Mouse (Mus musculus): ENCODE measurements around the gene Eef2k. TPM values are rescaled to one million over a fixed set of nuclear protein-coding genes. Genes with fewer than 3 reads are reported as not detected.
A peak's percentile ranks its signal among the peaks of the same experiment; 100 is the strongest.
"Not testable (repeated sequence)": the region's sequence is repeated elsewhere in the genome, so short reads cannot be mapped to it uniquely, and the experiment has no call there.

Eef2k gene
- polyA plus RNA-seq, 1 experiment from 2014 or later = 40.1 TPM

DNA sequence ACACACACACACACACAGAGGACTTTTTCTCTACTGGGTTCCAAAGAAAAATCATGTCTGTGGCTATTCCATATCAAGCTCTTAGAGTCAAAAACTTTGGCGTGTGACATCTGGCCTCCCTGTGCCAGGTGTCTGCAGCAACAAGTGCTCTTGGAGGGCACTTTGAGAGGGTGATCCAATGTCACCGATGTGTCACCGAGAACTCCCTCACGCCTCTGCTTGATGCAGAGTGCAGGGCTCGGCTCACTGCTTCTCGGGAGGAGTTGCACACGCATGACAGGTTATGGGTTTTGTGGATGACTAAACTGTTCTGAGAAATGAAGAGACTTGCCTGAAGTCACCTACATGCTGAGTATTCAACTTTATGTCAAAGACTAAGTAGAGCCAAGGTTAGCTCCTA is 54.4 kb downstream of the Eef2k start:
- no peak for ATAC-seq (replicated peaks)
- 95% methylated on average over 7 of the region's 7 CpGs for WGBS

DNA sequence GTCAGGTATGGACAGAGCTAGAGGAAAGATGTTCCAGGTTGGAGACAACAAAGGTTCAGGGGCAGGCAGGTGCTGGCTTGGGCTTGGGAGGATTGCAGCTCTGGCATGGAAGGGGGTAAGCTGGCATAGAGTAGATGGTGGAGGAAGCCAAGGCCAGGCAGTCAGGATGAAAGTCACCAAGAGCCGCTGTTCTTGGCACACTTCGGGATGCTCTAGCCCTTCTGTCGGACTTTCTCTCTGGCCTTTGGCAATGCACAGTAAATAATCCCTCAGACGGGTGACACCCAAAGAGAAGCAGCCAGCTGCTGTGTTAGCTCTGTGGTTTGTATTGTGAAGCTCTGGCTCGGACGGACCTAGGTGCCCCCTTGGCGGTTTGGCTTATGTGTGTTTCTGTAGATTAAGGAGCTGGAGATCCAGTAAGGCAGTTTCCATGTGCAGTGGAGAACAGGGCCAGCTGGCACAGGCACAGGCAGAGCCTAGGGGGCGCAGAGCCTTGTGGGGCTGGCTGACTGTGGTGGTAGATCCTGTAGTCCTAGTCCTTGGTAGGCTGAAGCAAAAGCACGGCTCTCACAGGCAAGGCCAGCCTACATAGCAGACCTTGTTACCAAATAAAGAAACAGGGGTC is 55.2 kb downstream of the Eef2k start:
- Histone ChIP-seq H3K4me1 (peaks cover 5% of the 10 kb centered on the region; the same call in 1 of the 2 replicates), H3K9ac (no peak overlapping the region), H3K4me3 (no peak overlapping the region), H3K4me2 (no peak overlapping the region), H3K36me3 (replicated peaks) (peaks cover 13% of the 10 kb centered on the region; the same call in 1 of the 2 replicates), H3K9me3 (no peaks in the 10 kb centered on the region), H3K27me3 (replicated peaks) (no peaks in the 10 kb centered on the region), H3K27ac (no peak overlapping the region)
- ATAC-seq (replicated peaks) = no peak
- WGBS = 88% methylated on average over 9 of the region's 9 CpGs

More for the DNA sequence above, 54.4 kb downstream of the Eef2k start:
- peaks cover 3% of the 10 kb centered on the region; the same call in 1 of the 2 replicates for H3K4me1 ChIP-seq
- H3K27ac ChIP-seq = no peak overlapping the region
- H3K9me3 ChIP-seq = no peaks in the 10 kb centered on the region
- no peak overlapping the region for H3K9ac ChIP-seq
- no peak overlapping the region for H3K4me3 ChIP-seq
- H3K27me3 ChIP-seq (replicated peaks) = no peaks in the 10 kb centered on the region
- H3K36me3 ChIP-seq (replicated peaks) = peaks cover 13% of the 10 kb centered on the region; the same call in 1 of the 2 replicates
- H3K4me2 ChIP-seq = no peak overlapping the region

DNA sequence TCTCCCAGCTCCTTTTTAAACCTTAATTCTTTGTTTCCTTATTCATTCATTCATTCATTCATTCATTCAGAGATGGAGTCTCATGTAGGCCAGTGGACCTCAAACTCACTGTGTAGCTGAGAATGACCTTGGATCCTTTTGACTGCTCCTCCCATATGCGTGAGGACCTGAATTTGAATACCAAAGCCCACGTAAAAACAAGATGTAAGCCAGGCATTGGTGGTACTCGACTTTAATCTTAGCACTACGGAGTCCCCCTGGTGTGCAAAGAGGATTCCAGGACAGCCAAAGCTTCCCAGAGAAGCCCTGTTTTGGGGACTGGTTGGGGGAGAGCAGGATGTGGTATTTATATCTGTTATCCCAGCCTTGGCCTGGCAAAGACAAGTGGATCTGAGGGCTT is 57.6 kb downstream of the Eef2k start:
- Histone ChIP-seq H3K27ac (no peak overlapping the region), H3K4me2 (no peak overlapping the region), H3K4me1 (peaks cover 10% of the 10 kb centered on the region; the same call in 1 of the 2 replicates), H3K27me3 (replicated peaks) (no peaks in the 10 kb centered on the region), H3K9ac (no peak overlapping the region), H3K36me3 (replicated peaks) (peaks cover 13% of the 10 kb centered on the region; the same call in 1 of the 2 replicates), H3K4me3 (no peak overlapping the region), H3K9me3 (no peaks in the 10 kb centered on the region)
- ATAC-seq (replicated peaks) = no peak
- 56% methylated on average over 4 of the region's 4 CpGs for WGBS

DNA sequence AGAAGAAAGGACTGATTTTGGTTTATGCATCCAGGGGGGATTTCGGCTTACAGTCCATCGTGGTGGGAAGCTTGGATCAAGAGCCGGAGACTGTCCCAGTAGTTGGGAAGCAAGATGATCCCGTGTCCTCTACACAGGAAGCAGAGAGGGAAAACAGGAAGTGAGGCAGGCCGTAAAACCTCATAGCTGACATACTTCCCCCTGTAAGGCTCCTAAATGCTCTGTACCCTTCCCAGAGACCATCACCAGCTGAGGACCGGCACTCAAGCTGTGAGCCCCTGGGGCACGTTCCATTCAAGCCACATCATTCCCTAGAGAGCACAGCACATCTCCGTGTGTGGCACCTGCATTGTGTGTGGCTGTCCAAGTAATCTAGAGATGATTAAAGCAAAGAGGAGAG is 59.1 kb downstream of the Eef2k start:
- Histone ChIP-seq H3K4me2 (no peak overlapping the region), H3K9me3 (no peaks in the 10 kb centered on the region), H3K27me3 (replicated peaks) (no peaks in the 10 kb centered on the region), H3K4me3 (no peak overlapping the region), H3K4me1 (peaks cover 10% of the 10 kb centered on the region; the same call in 1 of the 2 replicates), H3K9ac (no peak overlapping the region; the same call in 1 of the 2 replicates), H3K27ac (no peak overlapping the region), H3K36me3 (replicated peaks) (peaks cover 7% of the 10 kb centered on the region; the same call in 1 of the 2 replicates)
- 50% methylated on average over 8 of the region's 8 CpGs for WGBS
- ATAC-seq (replicated peaks) = no peak

DNA sequence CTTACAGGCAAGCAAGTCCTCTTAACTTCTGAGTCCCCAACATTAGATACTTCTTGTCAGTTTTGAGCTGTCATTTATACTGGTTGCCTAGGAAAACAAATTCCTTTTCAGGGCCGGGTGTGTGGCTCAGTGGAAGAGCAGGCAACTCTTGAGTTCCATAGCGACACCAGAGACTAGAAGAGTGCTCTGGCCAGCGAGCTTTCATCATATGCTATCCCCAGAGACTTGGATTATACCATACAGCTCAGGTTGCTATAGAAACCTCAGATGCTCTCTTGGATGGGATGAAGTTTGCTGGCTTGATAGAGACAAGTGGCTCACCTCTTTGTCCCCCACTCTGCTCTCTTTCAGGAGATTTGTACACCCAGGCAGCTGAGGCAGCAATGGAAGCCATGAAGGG is 60.3 kb downstream of the Eef2k start:
- Histone ChIP-seq H3K9ac (no peak overlapping the region), H3K4me3 (no peak overlapping the region), H3K4me2 (no peak overlapping the region), H3K27ac (no peak overlapping the region), H3K36me3 (replicated peaks) (peaks cover 7% of the 10 kb centered on the region; the same call in 1 of the 2 replicates), H3K4me1 (peaks cover 10% of the 10 kb centered on the region; the same call in 1 of the 2 replicates), H3K27me3 (replicated peaks) (no peaks in the 10 kb centered on the region), H3K9me3 (no peaks in the 10 kb centered on the region)
- WGBS = 19% methylated on average over 3 of the region's 3 CpGs
- ATAC-seq (replicated peaks) = 0 out of 2 replicates have a peak, but pooled peaks have one; percentile 52

DNA sequence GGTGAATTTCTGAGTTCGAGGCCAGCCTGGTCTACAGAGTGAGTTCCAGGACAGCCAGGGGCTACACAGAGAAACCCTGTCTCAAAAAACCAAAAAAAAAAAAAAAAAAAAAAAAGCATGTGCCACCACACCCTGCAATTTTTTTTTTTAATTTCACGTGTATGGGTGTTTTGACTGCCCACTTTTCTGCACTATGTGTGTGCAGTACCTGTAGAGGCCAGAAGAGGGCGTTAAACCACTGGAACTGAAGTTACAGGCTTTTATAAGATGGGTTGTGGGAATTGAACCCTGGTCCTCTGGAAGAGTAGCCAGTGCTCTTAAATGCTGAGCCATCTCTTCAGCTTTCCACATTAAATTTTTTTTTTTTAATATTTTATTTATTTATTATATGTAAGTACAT is 67.5 kb downstream of the Eef2k start:
- not testable (repeated sequence) for H3K27me3 ChIP-seq (replicated peaks)

DNA sequence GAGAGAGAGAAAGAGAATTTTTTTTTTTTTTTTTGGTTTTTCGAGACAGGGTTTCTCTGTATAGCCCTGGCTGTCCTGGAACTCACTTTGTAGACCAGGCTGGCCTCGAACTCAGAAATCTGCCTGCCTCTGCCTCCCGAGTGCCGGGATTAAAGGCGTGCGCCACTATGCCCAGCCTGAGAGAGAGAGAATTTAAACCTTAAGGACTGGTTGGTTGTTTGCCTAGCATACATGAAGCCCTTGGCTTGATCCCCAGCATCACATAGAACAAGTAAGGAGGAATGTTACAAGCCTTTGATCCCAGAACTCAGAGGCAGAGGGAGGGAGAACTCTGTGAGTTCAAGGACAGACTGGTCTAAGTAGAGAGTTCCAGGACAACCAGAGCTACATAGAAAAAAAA is 68.6 kb downstream of the Eef2k start:
- not testable (repeated sequence) for H3K9me3 ChIP-seq; H3K4me2 ChIP-seq; ATAC-seq (replicated peaks); H3K4me1 ChIP-seq; H3K9ac ChIP-seq; H3K27ac ChIP-seq; H3K36me3 ChIP-seq (replicated peaks); H3K4me3 ChIP-seq; H3K27me3 ChIP-seq (replicated peaks)
- 87% methylated on average over 6 of the region's 6 CpGs for WGBS

More for the DNA sequence above, 67.5 kb downstream of the Eef2k start:
- H3K4me3 ChIP-seq; H3K27ac ChIP-seq; H3K9ac ChIP-seq; H3K36me3 ChIP-seq (replicated peaks); H3K9me3 ChIP-seq; H3K4me1 ChIP-seq; H3K4me2 ChIP-seq; ATAC-seq (replicated peaks): not testable (repeated sequence)
- 72% methylated on average over 3 of the region's 3 CpGs for WGBS

DNA sequence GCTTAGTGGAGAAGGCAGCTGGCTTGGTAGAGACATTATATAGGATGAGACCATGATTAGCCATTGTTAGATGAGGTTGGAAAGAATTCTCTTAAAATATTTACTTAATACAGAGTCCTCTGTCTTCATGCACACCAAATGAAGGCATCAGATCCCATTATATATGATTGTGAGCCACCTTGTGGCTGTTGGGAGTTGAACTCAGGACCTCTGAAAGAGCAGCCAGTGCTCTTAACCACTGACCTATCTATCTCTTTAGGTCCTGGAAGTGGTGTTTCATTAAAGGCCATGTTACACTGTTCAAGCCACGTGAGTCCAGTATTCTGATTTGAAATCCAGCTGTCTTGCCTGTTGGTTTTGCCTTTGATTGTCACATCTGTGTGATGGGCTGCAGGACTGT is 70.7 kb downstream of the Eef2k start:
- H3K27me3 ChIP-seq (replicated peaks) = no peaks in the 10 kb centered on the region
- H3K4me1 ChIP-seq = 0 out of 2 replicates have a peak, but pooled peaks cover 2% of the 10 kb centered on the region
- H3K27ac ChIP-seq = no peak overlapping the region
- WGBS = 53% methylated on average over 1 of the region's 1 CpGs
- no peaks in the 10 kb centered on the region for H3K36me3 ChIP-seq (replicated peaks)
- no peaks in the 10 kb centered on the region for H3K9me3 ChIP-seq
- H3K9ac ChIP-seq = no peak overlapping the region
- H3K4me2 ChIP-seq = no peak overlapping the region
- H3K4me3 ChIP-seq = no peak overlapping the region
- ATAC-seq (replicated peaks) = no peak

DNA sequence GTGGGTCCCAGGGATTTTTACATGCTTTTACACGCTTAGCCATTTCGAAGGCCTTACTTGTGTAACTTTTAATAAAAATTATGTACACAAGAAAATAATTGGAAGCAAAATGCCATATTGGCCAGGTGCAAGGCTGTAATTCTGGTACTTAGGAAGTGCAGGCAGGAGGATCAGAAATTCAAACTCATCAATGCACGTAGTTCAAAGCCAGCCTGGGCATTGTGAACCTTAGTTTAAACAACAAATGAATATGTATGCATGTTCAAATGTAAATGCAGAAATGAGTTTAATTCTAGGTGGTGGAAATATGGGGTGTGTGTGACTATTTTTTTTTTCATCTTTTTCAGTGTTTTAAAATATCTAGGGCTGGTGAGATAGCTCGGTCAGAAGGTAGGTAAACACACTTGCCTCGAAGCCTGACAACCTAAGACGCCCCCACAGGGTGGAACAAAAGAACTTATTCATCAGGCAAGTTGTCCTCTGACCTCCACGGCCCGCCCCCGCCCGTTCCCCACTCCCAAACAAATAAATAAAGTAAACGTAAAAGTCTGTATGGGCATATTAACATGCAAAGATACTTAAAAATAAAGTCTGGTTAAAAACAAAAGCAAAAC is 73.7 kb downstream of the Eef2k start:
- Histone ChIP-seq H3K4me1 (peaks cover 18% of the 10 kb centered on the region), H3K4me3 (no peak overlapping the region), H3K9ac (no peak overlapping the region), H3K27me3 (replicated peaks) (no peaks in the 10 kb centered on the region), H3K27ac (no peak overlapping the region), H3K4me2 (no peak overlapping the region), H3K9me3 (no peaks in the 10 kb centered on the region), H3K36me3 (replicated peaks) (no peaks in the 10 kb centered on the region)
- no peak for ATAC-seq (replicated peaks)
- WGBS = 21% methylated on average over 11 of the region's 11 CpGs

DNA sequence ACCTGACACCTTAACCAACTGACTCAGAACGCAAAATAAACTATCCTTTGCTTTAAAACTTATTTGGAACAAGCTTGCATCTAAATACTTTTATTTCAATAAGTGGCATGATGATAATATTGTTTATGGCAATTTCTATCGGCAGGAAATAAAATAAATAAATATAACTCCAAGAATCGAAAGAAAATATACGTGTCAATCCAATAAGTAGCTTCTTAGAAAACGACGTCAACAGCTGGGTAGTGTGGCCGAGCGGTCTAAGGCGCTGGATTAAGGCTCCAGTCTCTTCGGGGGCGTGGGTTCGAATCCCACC is 74.6 kb downstream of the Eef2k start:
- Histone ChIP-seq H3K27ac (peak overlapping the region; percentile 84; the same call in 1 of the 2 replicates), H3K27me3 (replicated peaks) (no peaks in the 10 kb centered on the region), H3K4me2 (peak overlapping the region; percentile 60), H3K36me3 (replicated peaks) (no peaks in the 10 kb centered on the region), H3K9ac (no peak overlapping the region), H3K9me3 (no peaks in the 10 kb centered on the region), H3K4me1 (peaks cover 18% of the 10 kb centered on the region), H3K4me3 (peak overlapping the region; percentile 89)
- ATAC-seq (replicated peaks) = peak; percentile 92; the same call in 1 of the 2 replicates
- WGBS = 6% methylated on average over 12 of the region's 12 CpGs

DNA sequence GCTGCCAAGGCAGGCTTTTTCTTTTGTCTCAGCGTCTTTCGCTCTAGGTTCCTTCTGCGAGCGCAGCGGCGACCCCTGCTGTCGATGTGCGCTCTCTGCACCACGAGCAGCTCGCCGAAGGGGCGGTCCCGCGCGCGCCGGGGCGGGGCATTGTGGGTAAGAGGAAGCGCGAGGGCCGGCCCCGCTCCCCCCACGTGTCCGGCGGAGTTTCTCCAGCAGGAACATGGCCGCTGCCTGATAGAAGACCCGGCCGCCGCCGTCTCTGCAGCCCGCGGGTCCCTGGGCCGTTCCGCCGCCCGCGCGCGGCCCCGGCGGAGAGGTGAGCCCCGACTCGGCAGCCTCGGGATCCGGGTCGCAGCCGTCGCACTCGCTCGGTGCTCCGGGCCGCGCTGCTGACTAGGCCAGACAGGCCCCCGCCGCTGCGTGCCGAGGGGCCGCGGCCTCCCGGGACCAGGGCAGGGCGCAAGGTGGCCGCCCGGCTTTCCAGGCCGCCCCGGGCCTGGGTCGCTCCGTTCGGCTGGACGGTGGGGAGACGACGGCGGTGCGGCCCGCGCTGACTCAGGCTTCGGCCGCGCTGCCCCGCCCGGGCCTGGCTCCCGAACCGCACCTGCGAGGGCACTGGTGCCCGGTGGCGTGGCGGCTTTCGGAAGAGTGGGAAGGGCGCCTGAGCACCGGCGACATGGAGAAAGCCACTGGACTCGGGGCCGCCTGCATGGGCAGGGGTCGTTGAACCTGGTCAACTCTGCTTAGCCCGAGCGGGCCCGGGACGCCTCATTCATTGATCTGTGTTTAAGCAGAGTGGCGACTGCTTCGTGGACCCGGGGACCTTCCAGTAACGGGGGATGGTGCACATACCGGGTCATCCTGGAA is 75.2 kb downstream of the Eef2k start, which contains the start of gene Polr3e:
TSS of gene Polr3e (plus strand) at position 153 of the 870 bp plus-strand sequence.
- peak within 1 kb of the TSS; percentile 60 for H3K4me2 ChIP-seq
- H3K27ac ChIP-seq = peak within 1 kb of the TSS; percentile 84

DNA sequence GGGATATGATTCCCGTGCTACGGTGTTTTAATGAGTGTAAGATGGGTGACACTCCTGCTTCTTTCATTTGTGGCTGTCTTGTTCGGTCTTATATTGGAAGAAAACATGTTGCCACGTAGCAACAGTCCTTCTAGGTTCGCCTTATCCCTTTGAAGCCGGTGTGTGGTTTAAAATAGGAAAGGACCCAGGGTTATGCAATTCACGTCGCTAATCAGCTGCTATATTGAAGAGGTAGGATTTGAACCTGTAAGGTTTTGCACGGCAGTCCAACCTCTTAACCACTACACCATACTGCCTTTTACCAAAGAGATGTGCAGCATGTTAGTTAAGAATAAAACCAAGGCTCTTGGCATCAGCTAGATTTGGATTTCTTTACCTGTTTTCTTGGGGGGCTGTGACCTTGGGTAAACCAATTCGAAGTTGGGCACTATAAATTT is 75.9 kb downstream of the Eef2k start:
- Histone ChIP-seq H3K9me3 (no peaks in the 10 kb centered on the region), H3K4me3 (peak overlapping the region; percentile 89), H3K4me1 (peaks cover 18% of the 10 kb centered on the region), H3K4me2 (peak overlapping the region; percentile 60), H3K36me3 (replicated peaks) (no peaks in the 10 kb centered on the region), H3K9ac (peak overlapping the region; percentile 81), H3K27ac (peak overlapping the region; percentile 84), H3K27me3 (replicated peaks) (no peaks in the 10 kb centered on the region)
- peak; percentile 80 for ATAC-seq (replicated peaks)
- 8% methylated on average over 10 of the region's 10 CpGs for WGBS

More for the DNA sequence above, 75.2 kb downstream of the Eef2k start, which contains the start of gene Polr3e:
- no peaks in the 10 kb centered on the region for H3K9me3 ChIP-seq
- H3K4me3 ChIP-seq = peak within 1 kb of the TSS; percentile 89
- ATAC-seq (replicated peaks) = peak; percentile 94
- H3K27me3 ChIP-seq (replicated peaks) = no peaks in the 10 kb centered on the region
- no peaks in the 10 kb centered on the region for H3K36me3 ChIP-seq (replicated peaks)
- WGBS = under 1% methylated on average over 99 of the region's 102 CpGs
- peak within 1 kb of the TSS; percentile 81 for H3K9ac ChIP-seq
- peaks cover 18% of the 10 kb centered on the region for H3K4me1 ChIP-seq

Measured in midbrain, embryonic 15.5 days (tissue).